Mouse (Mus musculus): ENCODE results near the gene Hs1bp3.

DNA sequence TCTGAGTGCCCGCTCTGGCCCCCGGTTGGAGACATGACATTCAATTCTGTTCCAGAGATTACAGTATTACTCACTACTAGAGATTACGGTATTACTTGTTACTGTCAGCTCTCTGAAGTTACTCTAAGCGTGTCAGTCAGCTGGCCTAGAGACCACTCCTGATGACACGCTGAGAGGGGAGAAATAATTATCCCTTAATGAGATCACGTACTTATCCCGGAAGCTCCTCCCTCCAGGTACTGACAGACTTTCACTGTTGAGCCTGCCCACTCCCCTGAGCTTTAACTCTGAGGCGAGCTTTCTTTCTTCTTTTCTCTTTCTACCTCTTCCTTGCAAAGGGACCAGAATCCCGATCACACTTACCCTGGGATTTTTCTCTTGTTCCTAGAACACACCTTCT, 67.7 kb downstream of the Hs1bp3 start:
- TF ChIP-seq GATA1 (IDR thresholded peaks at IDR 0.05; ENCODE audit: borderline replicate concordance, low read length) (no peak), FLI1 (IDR thresholded peaks at IDR 0.05; ENCODE audit: low read length) (no peak)

Data from megakaryocyte, embryonic 14.5 days (primary cell).